Comparison of ENCODE assay signal across 14 mouse cellular contexts in genomic region chr2:163138688-163139385, GRCm38 (mm10). TPM values are rescaled to one million over a fixed set of nuclear protein-coding genes. Genes with fewer than 3 reads are reported as not detected.
DNase-seq lines count a peak whose midpoint lies in the region.
"Had no signal": no experiment of that assay in that cellular context is flagged by ENCODE, and none has a peak within 500 bp of the region (broad histone marks: within the 10 kb centered on the region; RNA-seq: fewer than 3 reads in every experiment).

No protein-coding gene starts in this region.

- DNase-seq in cerebellum, postnatal 14 days = peak; percentile 65 to 72
- DNase-seq in cerebellum, adult 18-20 months = no peak
- DNase-seq in layer of hippocampus, adult 18-20 months (ENCODE audit: low spot score in 2 of 2) = peak; percentile 39 to 66
- no peak for DNase-seq in layer of hippocampus, postnatal 25 days (ENCODE audit: extremely low spot score in 1 of 2, low spot score in 1 of 2)
- DNase-seq in brain, adult 2 months (ENCODE audit: low read depth, low spot score) = peak; percentile 78
- DNase-seq in layer of hippocampus, adult 8-10 months (ENCODE audit: low spot score in 2 of 2) = peak; percentile 51 to 57
- no peak for DNase-seq in thymus, postnatal 4 days
- DNase-seq: B cell, adult 2 months; kidney, adult 8-10 months; kidney, postnatal 36 days; spleen, adult 18-20 months; thymus, postnatal 14 days had no signal

RNA-seq across cellular contexts. Expression of gene Gtsf1l, which starts 51.2 kb away (rescaled TPM):
- not detected for total RNA-seq in layer of hippocampus, adult 18-20 months (2021)
- total RNA-seq in layer of hippocampus, postnatal 25 days (2021) = not detected
- total RNA-seq in layer of hippocampus, adult 8-10 months (2022) = not detected
- total RNA-seq: granulocyte monocyte progenitor cell, adult 5-6 weeks; left cerebral cortex, postnatal 14 days had no signal

Comparison
In these comparisons a context has a peak if more than half of its experiments do, and no peak if none do; other contexts are left out.
1. DNase-seq: peak in cerebellum, postnatal 14 days (2 of 2), layer of hippocampus, adult 18-20 months (2 of 2), brain, adult 2 months (single experiment) and layer of hippocampus, adult 8-10 months (2 of 2); none in cerebellum, adult 18-20 months (0 of 2), layer of hippocampus, postnatal 25 days (0 of 2) and thymus, postnatal 4 days (single experiment).